Mouse (Mus musculus): Measurements from ENCODE around the gene Nup35. TPM values are rescaled to one million over a fixed set of nuclear protein-coding genes. Genes with fewer than 3 reads are reported as not detected.

The Nup35 gene
- polyA plus RNA-seq, 1 experiment: 81.7 TPM

DNA sequence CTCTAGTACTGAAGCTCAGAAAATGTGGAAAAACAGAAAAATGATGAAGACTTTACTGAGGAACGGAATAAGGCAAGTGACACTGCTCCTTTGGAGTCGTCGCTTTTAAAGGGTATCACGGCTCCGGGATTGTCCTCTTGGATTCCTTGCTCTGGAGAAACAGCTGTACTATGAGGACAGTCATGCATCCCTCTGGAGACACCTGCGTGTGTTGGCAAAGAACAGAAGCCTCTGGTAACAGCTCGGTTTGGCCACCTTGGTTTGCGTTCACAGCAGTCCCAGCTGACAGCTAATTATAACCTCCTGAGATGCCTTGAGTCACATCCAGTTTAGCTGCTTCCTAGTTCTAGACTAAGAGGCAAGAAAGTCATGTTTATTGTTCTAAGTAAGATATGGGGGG is 61.8 kb downstream of the Nup35 start:
- no peak overlapping the region for H3K4me3 ChIP-seq (ENCODE audit: control insufficient read depth, low read depth, low read length)
- H3K27me3 ChIP-seq (ENCODE audit: control insufficient read depth, insufficient read depth, low read length): no peaks in the 10 kb centered on the region
- H3K36me3 ChIP-seq (ENCODE audit: control insufficient read depth, insufficient read depth, low read length): no peaks in the 10 kb centered on the region
- H3K4me1 ChIP-seq (ENCODE audit: control insufficient read depth, insufficient read depth, low read length): no peaks in the 10 kb centered on the region
- TF ChIP-seq POLR2A (IDR thresholded peaks at IDR 0.05; ENCODE audit: control insufficient read depth, low read depth, low read length) (no peak), CTCF (IDR thresholded peaks at IDR 0.05; ENCODE audit: control insufficient read depth, insufficient read depth, insufficient replicate concordance, low read depth, low read length) (no peak)
- no peak overlapping the region for H3K27ac ChIP-seq (ENCODE audit: control insufficient read depth, insufficient read depth, low read depth, low read length)

DNA sequence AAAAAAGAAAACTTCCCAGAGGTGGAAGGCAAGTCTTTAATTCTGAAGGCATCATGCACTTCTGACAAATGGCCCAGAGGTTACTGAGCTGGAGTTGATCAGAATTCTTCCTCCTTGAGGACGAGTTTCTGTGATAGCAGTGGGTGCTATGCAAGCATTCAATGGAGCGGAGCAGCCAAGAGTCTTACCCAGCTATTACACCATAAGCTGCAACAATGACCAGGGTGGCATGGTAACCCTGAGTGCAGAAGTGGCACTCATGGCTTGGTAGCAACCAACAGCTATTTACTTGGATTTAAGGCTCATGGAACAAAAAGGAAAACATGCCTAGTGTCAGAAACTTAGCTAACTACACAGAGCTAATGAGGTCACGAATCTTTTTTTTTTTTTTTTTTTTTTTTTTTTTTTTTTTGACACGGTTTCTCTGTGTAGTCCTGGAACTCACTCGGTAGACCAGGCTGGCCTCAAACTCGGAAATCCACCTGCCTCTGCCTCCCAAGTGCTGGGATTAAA is 66.7 kb downstream of the Nup35 start:
- TF ChIP-seq CTCF (IDR thresholded peaks at IDR 0.05; ENCODE audit: control insufficient read depth, insufficient read depth, insufficient replicate concordance, low read depth, low read length) (no peak), POLR2A (IDR thresholded peaks at IDR 0.05; ENCODE audit: control insufficient read depth, low read depth, low read length) (no peak)
- Histone ChIP-seq H3K4me1 (ENCODE audit: control insufficient read depth, insufficient read depth, low read length) (no peaks in the 10 kb centered on the region), H3K27me3 (ENCODE audit: control insufficient read depth, insufficient read depth, low read length) (no peaks in the 10 kb centered on the region), H3K27ac (ENCODE audit: control insufficient read depth, insufficient read depth, low read depth, low read length) (no peak overlapping the region), H3K36me3 (ENCODE audit: control insufficient read depth, insufficient read depth, low read length) (no peaks in the 10 kb centered on the region), H3K4me3 (ENCODE audit: control insufficient read depth, low read depth, low read length) (no peak overlapping the region)

DNA sequence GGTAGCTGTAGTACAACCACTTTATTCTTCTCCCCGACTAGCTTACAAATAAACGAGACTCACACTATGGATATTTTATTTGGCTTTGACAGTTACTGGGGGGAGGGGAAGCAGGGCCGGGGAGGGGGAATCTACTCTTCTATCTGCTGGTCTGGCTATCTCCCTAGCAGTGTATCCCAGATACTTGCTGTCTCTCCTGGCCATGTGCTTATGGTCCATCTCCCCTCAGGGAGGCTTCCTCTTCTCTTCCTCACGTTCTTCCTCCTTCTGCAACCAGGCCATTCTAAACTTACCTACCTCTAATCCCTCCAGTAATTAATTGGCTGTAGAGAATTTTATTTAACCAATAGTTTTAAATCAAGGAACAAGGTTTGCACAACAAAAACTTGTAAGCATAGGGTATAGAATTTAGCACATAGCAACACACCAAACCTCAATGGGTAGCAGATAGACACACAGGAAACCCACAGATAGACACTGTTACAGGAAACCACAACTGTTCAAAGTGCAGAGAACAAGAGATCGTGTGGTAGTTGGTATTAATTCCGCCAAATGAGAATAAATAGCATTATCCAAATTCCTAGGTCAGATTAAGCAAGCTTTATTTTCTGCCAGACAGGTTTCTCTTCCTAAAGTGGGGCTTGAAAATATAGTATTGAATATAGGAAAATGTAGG is 67.5 kb downstream of the Nup35 start:
- no peak overlapping the region for H3K4me3 ChIP-seq (ENCODE audit: control insufficient read depth, low read depth, low read length)
- H3K4me1 ChIP-seq (ENCODE audit: control insufficient read depth, insufficient read depth, low read length): no peaks in the 10 kb centered on the region
- TF ChIP-seq POLR2A (IDR thresholded peaks at IDR 0.05; ENCODE audit: control insufficient read depth, low read depth, low read length) (no peak), CTCF (IDR thresholded peaks at IDR 0.05; ENCODE audit: control insufficient read depth, insufficient read depth, insufficient replicate concordance, low read depth, low read length) (no peak)
- H3K27ac ChIP-seq (ENCODE audit: control insufficient read depth, insufficient read depth, low read depth, low read length): no peak overlapping the region
- H3K27me3 ChIP-seq (ENCODE audit: control insufficient read depth, insufficient read depth, low read length): no peaks in the 10 kb centered on the region
- no peaks in the 10 kb centered on the region for H3K36me3 ChIP-seq (ENCODE audit: control insufficient read depth, insufficient read depth, low read length)

- Histone ChIP-seq H3K27ac (ENCODE audit: control insufficient read depth, insufficient read depth, low read depth, low read length) (no peak overlapping the region), H3K36me3 (ENCODE audit: control insufficient read depth, insufficient read depth, low read length) (no peaks in the 10 kb centered on the region), H3K4me1 (ENCODE audit: control insufficient read depth, insufficient read depth, low read length) (no peaks in the 10 kb centered on the region), H3K27me3 (ENCODE audit: control insufficient read depth, insufficient read depth, low read length) (no peaks in the 10 kb centered on the region), H3K4me3 (ENCODE audit: control insufficient read depth, low read depth, low read length) (no peak overlapping the region)
- TF ChIP-seq CTCF (IDR thresholded peaks at IDR 0.05; ENCODE audit: control insufficient read depth, insufficient read depth, insufficient replicate concordance, low read depth, low read length) (no peak), POLR2A (IDR thresholded peaks at IDR 0.05; ENCODE audit: control insufficient read depth, low read depth, low read length) (no peak)
Measured at GRCm38 (mm10) chr2:80688261-80688660, 71.2 kb downstream of the Nup35 start.

DNA sequence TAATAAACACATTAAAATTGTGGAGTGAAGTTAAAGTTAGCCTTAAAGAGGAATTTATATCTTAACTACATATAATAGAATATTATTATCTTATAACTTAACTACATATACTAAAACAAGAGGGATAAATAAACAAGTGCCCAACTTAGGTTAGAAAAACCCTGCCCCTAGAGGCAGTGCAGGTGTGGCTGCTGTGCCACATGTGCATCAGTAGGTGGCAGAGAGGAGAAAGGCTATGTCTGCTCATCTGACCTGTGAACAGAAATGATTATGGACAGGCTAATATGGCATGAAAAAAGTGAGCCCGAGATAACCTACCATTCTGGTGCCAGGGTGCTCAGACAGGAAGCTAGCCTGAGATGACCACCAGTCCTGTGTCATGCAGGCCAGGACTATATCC is 90.4 kb downstream of the Nup35 start:
- Histone ChIP-seq H3K27me3 (ENCODE audit: control insufficient read depth, insufficient read depth, low read length) (no peaks in the 10 kb centered on the region), H3K27ac (ENCODE audit: control insufficient read depth, insufficient read depth, low read depth, low read length) (no peak overlapping the region), H3K4me1 (ENCODE audit: control insufficient read depth, insufficient read depth, low read length) (no peaks in the 10 kb centered on the region), H3K36me3 (ENCODE audit: control insufficient read depth, insufficient read depth, low read length) (no peaks in the 10 kb centered on the region), H3K4me3 (ENCODE audit: control insufficient read depth, low read depth, low read length) (no peak overlapping the region)
- TF ChIP-seq POLR2A (IDR thresholded peaks at IDR 0.05; ENCODE audit: control insufficient read depth, low read depth, low read length) (no peak), CTCF (IDR thresholded peaks at IDR 0.05; ENCODE audit: control insufficient read depth, insufficient read depth, insufficient replicate concordance, low read depth, low read length) (no peak)

Other genes with a start within 250 kb of the Nup35 start
- gene Frzb, start 169.6 kb upstream of the Nup35 start, polyA plus RNA-seq (2012; rRNA removed): 2.5 and 4.0 TPM in 2 replicates
- gene Nckap1, start 35.9 kb upstream of the Nup35 start, polyA plus RNA-seq (2012; rRNA removed): 11.3 and 15.2 TPM in 2 replicates
- 11.4 and 11.6 TPM in 2 replicates for gene Dusp19, start 191 bp upstream of the Nup35 start, polyA plus RNA-seq (2012; rRNA removed)

Data from testis, adult 2 months (tissue).